Mouse (Mus musculus) bone marrow, adult 2 months (tissue): ENCODE data around the gene Il24.

Source experiments
- CTCF ChIP-seq: fragments of 200-500 bp; IDR thresholded peaks from 2 replicates; pipeline ENCODE4 v1.5.1; 2011; ENCODE audit warnings: low read length, control low read depth; ENCODE audit not compliant: control insufficient read depth, insufficient read depth
- POLR2A ChIP-seq: fragments of 200-500 bp; IDR thresholded peaks from 2 replicates; pipeline ENCODE4 v1.6.1; 2011; ENCODE audit warnings: low read depth, mild to moderate bottlenecking, control low read depth, low read length, borderline replicate concordance; ENCODE audit not compliant: control insufficient read depth

DNA sequence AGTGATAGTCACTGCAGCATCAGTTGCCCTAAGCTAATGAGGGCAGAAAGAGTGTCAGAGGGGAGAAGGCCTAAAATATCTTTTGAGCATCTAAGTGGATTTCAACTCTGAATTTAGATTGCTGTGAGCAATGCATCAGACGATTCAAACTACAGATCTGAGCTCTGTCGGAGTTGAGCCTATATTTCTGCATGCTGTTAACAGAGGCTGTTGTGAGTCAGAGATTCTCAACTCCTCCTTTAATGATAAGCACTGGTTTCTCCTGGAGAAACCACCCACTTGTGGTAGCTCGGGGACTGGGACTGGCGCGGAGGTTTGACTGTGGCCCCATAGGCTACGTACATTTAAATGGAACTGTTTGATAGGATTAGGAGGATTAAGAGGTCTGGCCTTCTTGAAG, 7.2 kb upstream of the Il24 start:
- no peak for TF ChIP-seq CTCF
- no peak for TF ChIP-seq POLR2A
